Mouse (Mus musculus) cerebellum, postnatal 4 days (tissue): ENCODE data around the gene Tmeff2.

Source experiments
- DNase-seq, 2 experiments: peaks; one replicate each; pipeline ENCODE4 v3.0.0; 2022; ENCODE audit warnings: low spot score in 2 of 2, mixed read lengths in 1 of 2

Gene Tmeff2

DNA sequence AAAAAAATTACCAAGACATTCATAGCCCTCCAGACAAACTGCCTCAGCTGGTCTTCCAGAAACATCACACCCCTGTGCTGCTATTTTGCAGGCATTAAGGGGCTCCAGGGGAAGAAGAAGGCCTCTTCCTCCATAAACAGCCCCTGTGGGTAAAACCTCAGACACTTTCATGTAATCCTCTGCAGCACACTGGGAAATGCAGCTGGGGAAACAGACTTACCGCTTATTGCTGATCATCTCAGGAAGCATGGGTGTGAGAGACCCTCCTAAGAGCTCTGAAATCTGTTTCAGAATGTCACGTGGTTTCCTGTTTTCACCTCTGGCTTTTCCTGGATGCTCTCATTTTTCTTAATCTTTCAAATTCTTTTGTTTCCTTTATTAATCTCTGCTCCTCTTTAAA, 204.3 kb downstream of the Tmeff2 start:
- DNase-seq: no peak

DNA sequence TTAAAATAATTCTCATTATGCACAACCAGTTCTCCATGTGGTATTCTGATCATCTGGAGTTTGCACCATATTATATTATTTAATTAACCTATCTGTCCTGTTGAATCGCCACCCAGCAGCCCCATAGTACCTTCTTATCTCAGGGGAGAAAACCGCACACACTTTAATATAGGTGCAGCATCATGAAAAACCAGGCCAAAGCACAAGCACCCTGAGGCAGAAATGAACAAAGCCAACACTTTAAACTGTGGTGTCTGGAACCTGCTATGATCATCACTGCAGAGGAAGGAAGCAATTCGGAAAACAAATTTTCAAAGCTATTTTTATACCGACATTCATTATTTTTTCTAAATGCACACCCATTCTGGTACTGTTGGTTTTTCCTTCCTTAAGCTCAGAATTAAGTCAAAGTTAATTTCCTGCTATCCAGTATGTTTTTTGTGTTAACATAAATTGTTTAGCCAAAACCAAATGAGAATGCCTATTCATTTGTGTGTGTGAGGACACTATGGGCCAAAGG, 206.0 kb downstream of the Tmeff2 start:
- no peak for DNase-seq

DNA sequence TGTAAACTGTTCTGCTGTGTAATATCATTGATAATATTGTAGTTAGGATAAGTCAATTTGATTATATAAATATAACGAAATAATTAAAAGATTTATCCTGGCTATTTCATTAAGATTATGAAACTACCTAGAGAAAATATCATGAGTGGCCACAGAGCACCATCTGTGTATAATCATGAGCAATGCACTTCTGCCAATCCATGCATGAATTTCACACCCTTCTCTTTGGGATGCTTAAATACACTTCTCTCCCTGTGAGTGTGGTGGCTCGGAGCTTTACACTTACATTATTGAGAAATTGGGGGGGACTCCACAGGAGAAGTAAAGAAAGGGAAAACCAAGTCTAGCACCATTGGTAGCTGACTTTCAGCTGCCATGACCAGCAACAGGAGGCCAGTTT, 206.9 kb downstream of the Tmeff2 start:
- no peak for DNase-seq

DNA sequence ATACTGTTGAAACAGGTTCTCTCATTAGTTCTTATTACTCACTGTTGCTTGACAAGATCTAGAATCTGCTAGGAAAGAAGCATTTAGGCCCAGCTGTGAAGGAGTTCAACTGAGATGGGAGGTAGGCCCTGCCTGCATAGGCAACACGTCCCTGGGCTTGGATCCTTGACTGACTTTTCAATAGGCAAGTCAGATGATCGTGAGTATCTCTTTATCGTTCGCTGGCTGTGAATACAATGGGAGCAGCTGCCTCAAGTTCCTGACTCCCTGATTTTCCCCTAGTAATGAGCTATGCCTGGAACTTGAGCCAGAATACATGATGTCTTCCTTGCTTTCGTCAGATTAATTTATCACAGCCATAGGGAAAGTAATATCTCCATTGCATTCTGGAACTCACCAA, 214.3 kb downstream of the Tmeff2 start:
- DNase-seq: no peak

DNA sequence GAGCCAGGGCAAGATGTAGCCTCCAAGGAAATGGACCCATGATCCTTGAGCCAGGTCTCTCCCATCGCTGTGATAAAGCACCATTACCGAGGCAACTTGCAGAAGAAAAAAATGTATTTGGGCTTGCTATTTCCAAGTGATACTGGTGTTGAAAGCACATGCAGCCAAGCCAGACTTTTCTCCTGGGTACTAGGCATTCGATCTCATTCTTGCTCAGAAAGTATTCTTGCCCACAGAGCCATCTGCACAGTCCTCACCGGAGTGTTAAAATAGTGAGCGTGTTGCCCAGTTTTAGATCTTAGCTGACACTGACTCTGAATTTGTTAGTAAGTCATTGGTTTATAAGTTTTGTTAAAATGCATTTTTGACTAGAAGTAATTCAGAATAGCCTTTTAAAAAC, 215.3 kb downstream of the Tmeff2 start:
- DNase-seq: no peak

DNA sequence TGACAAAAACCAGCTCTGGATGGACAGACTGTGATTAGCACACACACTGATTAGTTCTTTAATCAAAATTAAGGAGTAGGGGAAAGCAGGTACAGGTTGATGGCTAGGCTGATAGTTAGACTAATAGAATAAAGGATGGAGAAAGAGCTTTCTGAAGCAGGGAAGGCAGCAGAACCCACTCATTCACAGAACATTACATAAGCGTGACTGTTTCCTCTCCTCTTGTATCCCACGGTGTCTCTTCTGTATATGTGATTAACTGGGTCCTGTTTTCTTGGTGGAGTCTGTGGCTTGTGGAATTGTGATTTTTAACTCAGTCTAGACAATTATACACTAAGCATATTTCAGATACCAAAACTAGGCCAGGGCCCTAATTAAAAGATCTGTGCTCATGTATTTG, 217.4 kb downstream of the Tmeff2 start:
- no peak for DNase-seq

DNA sequence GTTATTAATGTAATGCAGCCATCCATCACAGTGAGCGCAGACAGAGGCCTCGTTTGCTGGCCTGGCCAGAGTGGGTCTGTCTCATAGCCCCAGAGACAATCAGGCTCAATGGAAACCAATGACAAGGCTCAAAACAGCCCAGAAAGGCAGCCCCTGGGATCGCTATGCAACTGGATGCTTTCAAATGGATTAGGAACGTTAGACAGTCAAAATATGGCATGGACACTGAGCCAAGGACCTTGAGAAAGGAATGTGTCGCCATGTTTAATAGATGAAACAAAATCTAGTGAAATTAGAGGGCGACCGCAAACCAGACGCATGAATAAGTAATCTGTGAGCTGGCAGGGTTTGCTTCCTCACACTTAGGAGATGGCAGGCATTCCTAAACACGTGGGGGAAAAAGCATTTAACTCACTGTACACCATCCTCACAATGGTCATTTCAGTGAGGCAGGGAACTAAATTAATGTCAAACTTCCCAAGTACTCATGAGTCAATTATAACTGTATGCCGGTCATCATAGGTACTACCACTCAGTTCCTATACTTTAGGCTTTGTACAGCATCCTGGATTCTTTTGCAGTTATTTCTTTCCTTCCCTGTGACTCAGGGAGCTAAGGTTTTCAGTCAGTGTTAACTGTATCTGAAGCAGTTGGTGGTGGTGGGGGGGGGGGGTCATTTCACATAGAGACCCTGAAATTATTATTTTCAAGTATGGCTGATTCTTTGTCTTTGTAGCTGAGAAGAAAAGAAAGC, 225.4 kb downstream of the Tmeff2 start:
- no peak for DNase-seq

DNA sequence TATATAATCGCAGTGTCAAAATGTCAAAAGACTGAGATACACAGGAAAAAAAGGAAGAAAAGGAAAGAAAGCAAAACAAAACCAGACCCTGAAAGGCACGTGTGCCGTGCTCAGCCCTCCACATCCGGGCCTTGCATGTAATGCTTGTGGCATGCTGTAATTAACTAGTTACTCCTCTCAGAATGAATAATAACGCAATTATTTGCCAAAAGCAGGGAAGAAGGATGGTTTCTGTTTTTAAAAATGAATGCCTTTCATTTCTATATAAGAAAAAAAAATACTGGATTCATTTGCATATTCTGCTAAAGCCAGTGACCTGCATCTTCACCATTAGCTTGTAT, 225.9 kb downstream of the Tmeff2 start:
- no peak for DNase-seq

DNA sequence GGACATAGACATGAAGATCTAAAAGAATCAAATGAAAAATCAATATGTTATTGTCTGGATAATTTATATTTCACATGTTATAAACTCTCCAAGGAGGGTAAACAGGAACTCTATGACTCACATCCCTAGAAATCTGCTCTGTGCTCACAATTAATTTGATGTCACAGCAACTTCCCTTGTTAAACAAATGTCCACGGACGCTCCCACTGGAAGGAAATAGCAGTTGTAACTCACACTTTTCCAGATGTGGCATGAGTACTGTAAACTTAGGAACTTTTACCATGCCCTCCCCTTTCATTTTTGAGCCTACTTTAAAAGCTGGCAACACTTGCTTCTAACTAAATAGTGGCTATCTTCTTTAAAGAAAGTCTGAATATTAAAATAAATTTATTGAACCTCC, 236.3 kb downstream of the Tmeff2 start:
- no peak for DNase-seq

DNA sequence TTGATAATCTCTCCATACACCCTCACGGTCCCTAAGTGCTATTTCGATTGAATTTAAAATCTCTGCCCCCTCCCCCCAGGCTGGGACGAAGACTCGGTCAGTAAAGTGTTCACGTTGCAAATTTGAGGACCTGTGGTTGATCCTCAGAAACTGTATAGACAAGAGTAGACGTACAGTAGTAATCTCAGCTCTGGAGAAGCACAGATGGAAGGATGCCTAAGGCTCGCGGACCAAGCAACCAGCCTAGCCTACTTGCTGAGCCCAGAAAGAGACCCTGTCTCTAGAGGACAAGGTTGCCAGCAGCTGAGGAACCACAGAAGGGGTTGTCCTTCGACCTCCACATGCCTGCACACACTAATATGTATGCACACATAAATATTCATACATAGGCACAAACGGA, 239.2 kb downstream of the Tmeff2 start:
- no peak for DNase-seq

DNA sequence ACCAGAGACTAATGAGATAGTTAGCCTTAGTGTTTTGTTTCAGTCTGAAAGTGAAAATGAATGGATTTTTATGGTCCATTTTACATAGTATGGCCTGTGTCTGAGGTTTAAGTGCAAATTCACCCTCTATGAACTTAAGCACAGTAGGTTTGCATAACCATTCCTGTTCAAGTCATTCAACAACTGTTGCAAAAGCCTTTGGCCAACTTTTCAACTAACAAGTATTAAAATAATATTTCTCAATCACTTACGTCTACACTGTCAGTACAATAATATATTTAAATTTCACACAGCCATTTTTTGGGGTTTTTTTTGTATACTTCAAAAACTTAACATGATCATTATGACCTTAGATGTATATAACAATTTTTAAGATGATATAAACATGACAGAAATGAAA, 240.9 kb downstream of the Tmeff2 start:
- no peak for DNase-seq

DNA sequence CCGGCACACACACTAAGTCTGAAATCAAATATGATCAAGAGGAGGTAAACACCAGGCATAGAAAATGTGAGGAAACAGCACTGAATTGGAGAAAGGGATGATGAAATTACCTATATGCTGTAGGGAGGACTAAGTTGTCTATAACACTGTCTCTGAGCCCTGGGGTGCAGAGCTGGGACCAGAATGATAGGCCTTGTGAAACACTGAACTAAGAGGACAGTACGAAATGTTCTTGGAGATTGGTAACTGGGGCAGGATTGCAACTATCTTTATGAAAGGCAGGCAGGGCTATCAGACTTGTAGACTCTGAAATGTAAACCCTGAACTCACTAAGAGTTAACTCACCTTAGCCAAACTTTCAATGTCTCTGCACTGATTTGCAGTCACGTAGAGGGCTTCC, 242.3 kb downstream of the Tmeff2 start:
- DNase-seq: no peak

DNA sequence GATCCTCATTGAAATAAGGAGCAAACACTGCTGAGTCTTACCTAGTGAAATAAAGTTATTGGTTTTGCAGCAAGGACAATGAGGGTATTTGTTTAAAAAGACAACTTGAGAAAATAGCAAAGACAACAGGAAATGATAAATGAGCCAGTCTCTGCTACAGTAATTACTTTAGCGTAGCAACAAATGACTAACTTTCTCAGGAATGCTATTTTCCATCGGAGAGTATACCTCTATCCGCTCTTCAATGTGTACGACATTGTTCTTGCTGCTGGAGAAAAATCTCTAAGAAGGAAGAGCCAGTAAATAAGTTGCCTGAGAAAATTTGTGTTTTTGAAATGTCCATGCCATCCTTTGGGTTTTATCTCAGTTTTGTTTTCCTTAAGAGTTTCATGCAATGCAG, 245.2 kb downstream of the Tmeff2 start:
- DNase-seq: no peak

DNA sequence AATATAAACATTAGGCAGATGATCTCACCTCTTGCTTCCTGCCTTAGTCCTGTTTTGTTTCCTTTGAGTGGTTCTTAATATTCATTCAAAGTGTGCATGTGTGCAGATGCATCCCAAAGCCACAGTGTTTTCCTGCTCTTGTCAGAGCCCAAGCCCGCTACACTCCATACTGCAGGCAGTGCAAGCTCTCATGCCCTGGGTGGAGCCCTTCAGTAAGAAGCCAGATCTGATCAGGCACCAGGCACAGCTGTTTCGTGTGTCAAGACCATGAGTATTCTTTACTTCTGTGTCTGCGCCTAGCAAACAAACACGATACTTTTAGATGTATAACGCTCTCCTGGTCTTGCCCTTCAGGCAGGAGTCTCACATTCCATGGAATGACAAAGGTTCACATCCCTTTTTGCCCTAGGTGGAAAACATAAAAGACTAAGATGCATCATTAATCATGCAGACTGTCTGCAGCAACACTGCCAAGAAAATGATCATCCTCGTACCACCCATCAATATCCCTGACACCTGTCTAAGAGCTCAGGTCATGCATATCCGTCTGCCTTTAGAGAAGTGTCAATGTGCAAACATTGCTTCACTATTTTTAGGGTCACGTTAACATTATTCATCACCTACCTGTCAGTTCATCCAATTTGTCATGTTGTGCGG, 248.2 kb downstream of the Tmeff2 start:
- no peak for DNase-seq

DNA sequence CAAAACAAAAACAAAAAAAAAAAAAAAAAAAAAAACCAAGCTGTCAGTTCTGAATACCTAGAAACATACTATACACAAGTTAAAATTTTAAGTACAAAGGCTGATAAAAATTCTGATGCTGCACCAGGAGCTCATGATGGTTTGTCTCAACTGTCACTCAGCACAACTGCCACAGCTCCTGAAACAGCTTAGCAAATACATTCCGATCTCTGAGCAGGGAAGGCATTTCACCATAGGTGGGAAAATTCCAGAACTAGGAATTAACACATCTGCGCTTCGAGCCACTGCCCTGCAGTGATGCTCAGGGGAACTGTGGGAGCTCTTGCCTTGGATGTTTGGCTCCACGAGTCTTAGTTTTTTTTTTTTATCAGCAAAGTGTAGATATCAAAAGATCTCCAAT, 249.0 kb downstream of the Tmeff2 start:
- DNase-seq: no peak

DNA sequence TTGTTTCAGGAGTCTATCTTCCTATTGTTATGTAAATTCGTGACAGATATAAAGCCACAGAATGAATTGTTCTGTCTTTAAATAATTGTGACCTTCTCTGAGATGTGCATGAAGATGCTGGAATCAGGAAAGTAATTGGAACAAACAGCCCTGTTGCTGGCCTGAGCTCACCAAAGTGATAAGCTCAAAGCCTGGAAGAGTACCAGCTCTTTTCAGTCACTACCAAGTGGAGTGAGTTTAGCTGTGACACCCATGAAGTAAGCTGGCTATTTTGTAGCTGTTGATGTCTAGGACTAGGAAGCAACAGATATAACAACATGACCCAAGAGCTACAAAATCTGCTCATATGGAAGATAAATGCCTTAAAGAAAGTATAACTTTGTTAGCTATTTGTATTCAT, 249.4 kb downstream of the Tmeff2 start:
- no peak for DNase-seq

DNA sequence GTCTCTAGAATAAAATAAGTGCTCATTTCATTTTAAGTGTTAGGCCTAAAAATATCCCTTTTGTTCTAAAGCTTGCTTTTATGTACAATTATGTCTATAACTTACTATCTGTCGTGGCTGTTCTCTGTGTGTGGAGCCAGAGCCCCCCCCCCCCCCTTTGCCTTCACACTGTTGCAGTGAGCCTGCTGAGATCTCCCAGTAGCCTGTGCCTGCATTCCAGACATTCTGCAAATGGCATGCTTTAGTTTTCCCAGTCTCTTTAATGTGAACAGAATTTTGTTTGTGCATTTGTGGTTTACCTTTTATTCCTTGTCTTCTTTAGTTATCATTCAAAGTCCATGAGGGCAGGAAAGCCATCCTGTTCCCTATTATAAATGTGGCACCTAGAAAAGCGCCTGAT, 251.6 kb downstream of the Tmeff2 start:
- DNase-seq: no peak

DNA sequence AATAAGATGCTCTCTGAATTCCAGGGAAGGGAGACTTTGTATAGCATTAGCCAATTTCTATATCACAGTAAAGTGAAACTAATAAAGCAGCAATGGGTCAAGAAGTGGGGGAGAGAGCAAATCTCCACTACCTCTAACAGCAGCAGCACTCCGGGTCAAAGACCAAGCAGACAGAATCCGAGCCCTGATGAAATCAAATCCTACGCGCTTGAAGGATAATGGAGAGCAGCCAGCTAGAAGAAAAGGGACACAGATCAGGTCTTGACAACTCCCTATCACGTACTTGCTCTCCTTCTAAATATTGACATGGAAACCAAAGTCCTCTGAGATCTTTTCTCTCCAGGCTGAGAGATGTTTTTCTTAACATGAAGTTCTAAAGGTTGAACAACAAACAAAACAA, 252.4 kb downstream of the Tmeff2 start:
- DNase-seq: no peak

DNA sequence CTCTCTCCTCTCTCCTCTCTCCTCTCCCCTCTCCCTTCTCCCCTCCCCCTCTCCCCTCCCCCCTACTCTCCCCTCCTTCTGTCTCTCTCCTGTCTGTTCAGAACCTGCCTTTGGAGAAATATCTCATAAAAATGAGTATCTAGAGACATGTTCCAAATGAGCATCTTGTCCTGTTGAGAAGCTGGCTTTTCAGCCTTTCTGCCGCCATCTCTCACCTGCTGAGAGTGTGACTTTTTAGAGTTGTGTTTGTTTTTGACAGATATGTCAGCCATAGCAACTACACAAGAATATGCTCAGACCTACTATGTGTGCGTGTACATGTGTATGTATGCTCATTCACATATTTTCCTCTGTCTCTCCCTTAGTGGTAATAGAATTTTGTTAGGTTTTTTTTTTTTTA, 283.8 kb downstream of the Tmeff2 start:
- no peak for DNase-seq

DNA sequence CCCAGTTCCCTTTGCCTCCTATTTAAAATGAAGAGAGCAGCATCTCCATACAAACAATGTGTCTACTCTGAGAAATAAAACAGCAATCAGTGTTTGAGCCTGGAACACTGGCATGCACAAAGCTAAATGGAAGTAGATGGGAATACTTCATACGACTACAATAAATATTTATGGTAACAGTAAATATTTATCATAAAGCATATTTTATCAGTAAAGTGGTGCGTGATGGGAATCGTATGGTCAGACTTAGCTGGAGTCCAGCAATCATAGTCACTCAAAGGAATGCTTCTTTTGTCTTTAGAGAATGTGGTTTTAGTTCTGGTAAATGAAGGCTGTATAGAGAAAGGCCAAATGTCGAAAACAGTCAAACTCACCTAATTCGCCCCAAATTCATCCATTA, 288.6 kb downstream of the Tmeff2 start:
- DNase-seq: no peak

DNA sequence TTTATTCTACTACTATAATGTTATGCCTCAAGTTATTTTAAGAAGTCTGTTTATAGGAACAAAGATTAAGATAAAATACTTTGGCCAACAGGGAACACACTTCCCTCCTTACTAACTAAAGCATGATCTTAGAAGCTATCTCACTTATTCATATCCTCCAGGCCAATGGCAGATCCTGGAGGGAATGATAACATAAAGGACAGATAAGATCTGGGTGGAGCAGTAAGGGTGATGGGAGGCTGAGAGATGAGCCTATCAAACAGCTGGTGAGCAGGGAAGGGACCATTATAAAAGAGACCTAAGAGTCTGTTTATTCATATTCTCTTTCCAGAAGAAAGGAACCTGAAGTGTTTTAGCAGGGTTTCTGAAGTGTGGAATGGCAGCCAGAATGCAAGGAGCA, 290.8 kb downstream of the Tmeff2 start:
- no peak for DNase-seq

DNA sequence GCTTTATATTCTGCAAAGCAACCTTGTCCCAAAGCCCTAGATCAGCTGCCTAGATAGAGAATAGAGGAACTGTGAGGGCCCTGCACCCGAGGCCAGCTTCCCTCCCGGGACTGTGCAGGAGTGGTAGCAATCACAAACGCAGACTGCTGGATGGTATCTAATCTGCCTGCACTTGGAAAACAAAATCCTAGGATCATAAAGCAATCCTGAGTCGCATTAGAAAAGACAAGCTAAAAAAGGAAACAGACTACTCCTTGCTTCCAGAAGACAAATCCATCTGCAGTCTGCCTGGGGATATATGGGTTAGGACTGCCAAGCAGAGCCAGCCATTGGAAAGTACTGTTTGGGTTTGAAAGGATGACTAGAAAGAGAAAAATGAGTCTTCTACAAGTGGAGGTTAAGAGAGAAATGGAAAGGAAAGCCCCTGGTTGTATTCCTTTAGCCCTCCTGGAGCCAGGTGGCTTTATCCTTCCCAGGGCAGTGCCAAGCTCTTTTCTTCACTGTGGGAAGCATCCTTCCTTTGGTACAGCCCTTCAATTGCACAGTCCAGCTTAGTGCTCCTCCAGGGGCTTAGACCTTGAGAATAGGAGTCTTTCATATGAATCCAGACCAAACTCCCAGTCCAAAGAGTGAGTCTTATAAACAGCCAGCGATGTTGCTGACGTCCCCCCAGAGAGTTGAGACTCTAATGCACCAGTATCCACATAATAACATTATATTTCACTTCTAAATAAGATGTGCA, 291.6 kb downstream of the Tmeff2 start:
- no peak for DNase-seq
